Mouse (Mus musculus): ENCODE measurements around the gene Nup35. TPM values are rescaled to one million over a fixed set of nuclear protein-coding genes. Genes with fewer than 3 reads are reported as not detected.
A peak's percentile ranks its signal among the peaks of the same experiment; 100 is the strongest.

Gene Nup35
- polyA plus RNA-seq, 1 experiment from 2014 or later: 54.9 TPM

- peaks cover 28% of the 10 kb centered on the region for H3K36me3 ChIP-seq
- H3K4me2 ChIP-seq: no peak overlapping the region
- no peak overlapping the region for H3K27ac ChIP-seq (replicated peaks)
- H3K4me1 ChIP-seq (replicated peaks): no peaks in the 10 kb centered on the region
- no peak overlapping the region for H3K9ac ChIP-seq
- ATAC-seq (ENCODE audit: low read depth): no peak
- no peak overlapping the region for H3K4me3 ChIP-seq
- H3K9me3 ChIP-seq: no peaks in the 10 kb centered on the region
- H3K27me3 ChIP-seq: no peaks in the 10 kb centered on the region
These were observed 44.4 kb downstream of the Nup35 start for GRCm38 (mm10) chr2:80661414-80661813.

DNA sequence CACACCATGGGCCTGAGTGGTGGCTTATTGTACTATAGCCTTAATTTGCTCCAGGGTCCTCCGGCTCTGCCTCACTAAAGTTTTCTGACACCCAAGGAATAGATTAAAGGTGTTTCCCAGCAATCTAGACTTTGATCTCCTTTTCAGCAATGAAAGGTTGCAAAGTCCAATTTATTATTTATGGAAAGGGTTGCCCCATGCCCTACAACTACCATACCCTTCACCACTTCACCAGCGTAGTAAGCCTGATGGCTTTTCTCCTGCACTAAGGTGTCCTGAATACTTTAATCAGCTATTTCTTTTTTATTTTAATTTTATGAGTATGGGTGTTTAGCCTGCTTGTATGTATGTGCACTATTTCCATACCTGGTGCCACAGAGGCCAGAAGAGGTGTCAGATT, 45.6 kb downstream of the Nup35 start:
- WGBS: 96% methylated on average over 2 of the region's 2 CpGs
- no peaks in the 10 kb centered on the region for H3K27me3 ChIP-seq

DNA sequence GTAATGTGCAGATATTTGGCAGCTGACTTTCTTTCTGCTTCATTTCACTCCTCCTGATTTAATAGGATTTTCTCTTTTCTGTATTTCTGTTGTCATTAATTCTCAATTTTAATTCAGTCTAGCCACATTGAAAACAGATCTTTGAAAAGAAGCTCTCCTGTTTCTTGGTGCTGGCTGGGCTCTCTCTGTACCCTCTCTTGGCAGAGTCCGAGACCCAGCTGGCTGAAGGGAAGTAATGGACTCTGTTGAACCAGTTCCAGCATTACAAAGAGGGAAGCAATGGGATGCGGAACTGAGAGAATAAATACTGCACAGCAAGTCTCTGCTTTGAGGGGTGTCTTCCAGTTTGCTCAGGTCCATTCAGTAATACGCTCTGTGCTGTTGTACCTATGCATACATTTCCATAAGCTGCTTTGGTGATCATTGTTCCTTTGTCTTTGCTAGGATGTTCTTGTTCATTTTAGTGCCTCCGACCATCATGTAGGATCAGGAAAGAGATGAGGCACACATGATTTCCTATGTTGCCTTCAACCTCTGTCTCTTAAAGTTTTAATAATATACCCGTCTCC, 50.4 kb downstream of the Nup35 start:
- H3K9me3 ChIP-seq: no peaks in the 10 kb centered on the region
- 0 out of 2 replicates have a peak, but pooled peaks have one; percentile 19 for ATAC-seq (ENCODE audit: low read depth)
- no peak overlapping the region for H3K9ac ChIP-seq
- H3K4me1 ChIP-seq (replicated peaks): no peaks in the 10 kb centered on the region
- no peak overlapping the region for H3K4me2 ChIP-seq
- no peak overlapping the region for H3K27ac ChIP-seq (replicated peaks)
- H3K36me3 ChIP-seq: peaks cover 15% of the 10 kb centered on the region; the same call in 1 of the 2 replicates
- WGBS: 78% methylated on average over 5 of the region's 5 CpGs
- no peak overlapping the region for H3K4me3 ChIP-seq
- H3K27me3 ChIP-seq: no peaks in the 10 kb centered on the region

More for the DNA sequence above, 45.6 kb downstream of the Nup35 start:
- peaks cover 21% of the 10 kb centered on the region; the same call in 1 of the 2 replicates for H3K36me3 ChIP-seq
- ATAC-seq (ENCODE audit: low read depth): no peak
- no peak overlapping the region for H3K27ac ChIP-seq (replicated peaks)
- H3K9ac ChIP-seq: no peak overlapping the region
- no peaks in the 10 kb centered on the region for H3K9me3 ChIP-seq
- H3K4me1 ChIP-seq (replicated peaks): no peaks in the 10 kb centered on the region
- no peak overlapping the region for H3K4me3 ChIP-seq
- H3K4me2 ChIP-seq: no peak overlapping the region

DNA sequence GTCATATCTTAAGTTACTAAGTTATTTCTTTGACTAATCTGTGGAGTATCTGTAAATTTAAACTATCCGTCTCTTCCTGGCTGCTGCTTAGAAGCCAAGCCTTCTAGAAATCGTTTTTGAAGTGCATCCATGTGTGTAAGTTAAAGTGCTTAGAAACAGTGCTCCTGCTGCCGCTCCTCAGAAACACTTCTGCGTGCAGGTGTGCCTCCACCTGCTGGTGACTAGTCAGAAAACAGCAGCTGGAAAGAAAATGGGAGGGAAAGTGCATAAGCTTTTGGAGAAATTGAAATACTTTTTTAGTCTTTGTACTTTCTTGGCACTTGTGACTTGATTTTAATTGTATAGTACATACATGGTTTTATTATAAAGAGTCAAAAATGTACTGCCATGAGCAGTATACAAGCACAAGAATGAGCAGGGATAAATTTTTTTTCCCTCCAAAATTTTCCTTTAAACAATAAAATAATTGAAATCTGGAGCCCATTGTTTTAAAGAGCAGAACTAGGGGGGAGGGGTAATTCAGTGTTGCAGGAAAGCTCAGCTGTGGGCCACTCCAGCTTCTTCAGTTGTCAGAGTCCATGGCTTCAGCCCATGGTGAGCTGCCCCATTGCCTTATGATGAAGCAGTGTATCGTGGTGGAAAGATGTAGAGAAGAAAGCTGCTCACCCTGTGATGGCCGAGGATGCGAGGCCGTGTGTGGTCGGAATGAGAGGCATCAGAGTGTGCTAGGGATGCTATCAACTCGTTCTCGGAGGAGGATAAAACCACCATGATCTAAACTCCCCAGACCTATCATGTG, 53.0 kb downstream of the Nup35 start:
- Histone ChIP-seq H3K36me3 (peaks cover 8% of the 10 kb centered on the region; the same call in 1 of the 2 replicates), H3K4me1 (replicated peaks) (no peaks in the 10 kb centered on the region), H3K9me3 (no peaks in the 10 kb centered on the region), H3K27me3 (no peaks in the 10 kb centered on the region), H3K9ac (no peak overlapping the region), H3K4me3 (no peak overlapping the region), H3K27ac (replicated peaks) (no peak overlapping the region), H3K4me2 (no peak overlapping the region)
- ATAC-seq (ENCODE audit: low read depth): no peak
- 77% methylated on average over 11 of the region's 11 CpGs for WGBS

GRCm38 (mm10) chr2:80678803-80679202, 61.8 kb downstream of the Nup35 start:
- no peaks in the 10 kb centered on the region for H3K4me1 ChIP-seq (replicated peaks)
- 91% methylated on average over 8 of the region's 8 CpGs for WGBS
- H3K36me3 ChIP-seq: no peaks in the 10 kb centered on the region
- no peak overlapping the region for H3K4me2 ChIP-seq
- ATAC-seq (ENCODE audit: low read depth): no peak
- no peaks in the 10 kb centered on the region for H3K27me3 ChIP-seq
- no peak overlapping the region for H3K4me3 ChIP-seq
- H3K27ac ChIP-seq (replicated peaks): no peak overlapping the region
- H3K9ac ChIP-seq: no peak overlapping the region
- H3K9me3 ChIP-seq: no peaks in the 10 kb centered on the region

DNA sequence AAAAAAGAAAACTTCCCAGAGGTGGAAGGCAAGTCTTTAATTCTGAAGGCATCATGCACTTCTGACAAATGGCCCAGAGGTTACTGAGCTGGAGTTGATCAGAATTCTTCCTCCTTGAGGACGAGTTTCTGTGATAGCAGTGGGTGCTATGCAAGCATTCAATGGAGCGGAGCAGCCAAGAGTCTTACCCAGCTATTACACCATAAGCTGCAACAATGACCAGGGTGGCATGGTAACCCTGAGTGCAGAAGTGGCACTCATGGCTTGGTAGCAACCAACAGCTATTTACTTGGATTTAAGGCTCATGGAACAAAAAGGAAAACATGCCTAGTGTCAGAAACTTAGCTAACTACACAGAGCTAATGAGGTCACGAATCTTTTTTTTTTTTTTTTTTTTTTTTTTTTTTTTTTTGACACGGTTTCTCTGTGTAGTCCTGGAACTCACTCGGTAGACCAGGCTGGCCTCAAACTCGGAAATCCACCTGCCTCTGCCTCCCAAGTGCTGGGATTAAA, 66.7 kb downstream of the Nup35 start:
- H3K4me3 ChIP-seq: no peak overlapping the region
- no peaks in the 10 kb centered on the region for H3K4me1 ChIP-seq (replicated peaks)
- no peak overlapping the region for H3K27ac ChIP-seq (replicated peaks)
- H3K9ac ChIP-seq: no peak overlapping the region
- no peaks in the 10 kb centered on the region for H3K27me3 ChIP-seq
- H3K9me3 ChIP-seq: no peaks in the 10 kb centered on the region
- H3K36me3 ChIP-seq: no peaks in the 10 kb centered on the region
- no peak for ATAC-seq (ENCODE audit: low read depth)
- H3K4me2 ChIP-seq: no peak overlapping the region
- 79% methylated on average over 6 of the region's 6 CpGs for WGBS

GRCm38 (mm10) chr2:80684396-80685071, 67.5 kb downstream of the Nup35 start:
- no peak overlapping the region for H3K4me3 ChIP-seq
- H3K9me3 ChIP-seq: no peaks in the 10 kb centered on the region
- WGBS: 82% methylated on average over 6 of the region's 6 CpGs
- no peaks in the 10 kb centered on the region for H3K36me3 ChIP-seq
- ATAC-seq (ENCODE audit: low read depth): no peak
- H3K27me3 ChIP-seq: no peaks in the 10 kb centered on the region
- H3K4me2 ChIP-seq: no peak overlapping the region
- H3K4me1 ChIP-seq (replicated peaks): no peaks in the 10 kb centered on the region
- H3K9ac ChIP-seq: no peak overlapping the region
- H3K27ac ChIP-seq (replicated peaks): no peak overlapping the region

DNA sequence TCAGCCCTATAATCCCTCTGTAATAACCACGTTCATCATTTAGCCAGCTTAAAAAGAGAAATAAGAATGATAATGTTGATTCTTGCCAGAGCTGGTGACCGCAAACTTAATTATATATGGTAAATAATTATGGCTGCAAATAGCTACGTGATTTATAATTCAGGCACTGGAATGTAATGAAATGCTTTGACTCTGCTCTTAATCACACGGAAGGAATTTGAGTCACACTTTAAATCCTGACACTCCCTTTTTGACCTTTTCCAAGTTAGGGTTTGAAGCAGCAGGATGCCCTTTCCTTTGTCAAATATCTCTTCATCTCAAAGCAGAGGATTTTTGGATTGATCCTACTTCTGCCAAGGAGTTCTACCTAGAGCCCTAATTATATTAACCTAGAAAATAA, 71.2 kb downstream of the Nup35 start:
- H3K27ac ChIP-seq (replicated peaks): no peak overlapping the region
- no peaks in the 10 kb centered on the region for H3K9me3 ChIP-seq
- H3K9ac ChIP-seq: no peak overlapping the region
- H3K4me2 ChIP-seq: no peak overlapping the region
- no peak overlapping the region for H3K4me3 ChIP-seq
- no peaks in the 10 kb centered on the region for H3K36me3 ChIP-seq
- no peaks in the 10 kb centered on the region for H3K27me3 ChIP-seq
- H3K4me1 ChIP-seq (replicated peaks): no peaks in the 10 kb centered on the region
- whole genome bisulfite sequencing: 67% methylated on average over 4 of the region's 4 CpGs
- ATAC-seq (ENCODE audit: low read depth): no peak

GRCm38 (mm10) chr2:80707429-80707828, 90.4 kb downstream of the Nup35 start:
- no peak for ATAC-seq (ENCODE audit: low read depth)
- 86% methylated on average over 1 of the region's 1 CpGs for WGBS
- Histone ChIP-seq H3K27me3 (no peaks in the 10 kb centered on the region), H3K36me3 (no peaks in the 10 kb centered on the region), H3K9ac (no peak overlapping the region), H3K4me1 (replicated peaks) (no peaks in the 10 kb centered on the region), H3K9me3 (no peaks in the 10 kb centered on the region), H3K27ac (replicated peaks) (no peak overlapping the region), H3K4me2 (no peak overlapping the region), H3K4me3 (no peak overlapping the region)

MicroRNAs encoded within 50 kb of the gene (microRNA counts, 519-probe panel; counts per million panel counts)
- microRNA mmu-miR-684: not detected

Small RNA genes within 50 kb of the gene (microRNA-seq; reads per million reads assigned to microRNA genes)
- not detected for gene Mir684-1

Other genes starting within 250 kb of the Nup35 start
- gene Frzb, start 169.6 kb upstream of the Nup35 start, polyA plus RNA-seq (2015; fragmentation: Nextera tagmentation; extraction: Ambion mirVana): 25.6 and 26.0 TPM in 2 replicates
- 90.5 and 104 TPM in 2 replicates for gene Nckap1, start 35.9 kb upstream of the Nup35 start, polyA plus RNA-seq (2015; fragmentation: Nextera tagmentation; extraction: Ambion mirVana)
- 16.2 and 19.2 TPM in 2 replicates for gene Dusp19, start 191 bp upstream of the Nup35 start, polyA plus RNA-seq (2015; fragmentation: Nextera tagmentation; extraction: Ambion mirVana)

Data from neural tube, embryonic 13.5 days (tissue).